Mouse (Mus musculus) embryonic facial prominence, embryonic 14.5 days (tissue): ENCODE results near the gene Dppa5a. TPM values are rescaled to one million over a fixed set of nuclear protein-coding genes. Genes with fewer than 3 reads are reported as not detected.

ENCODE experiments used
- polyA plus RNA-seq: library from polyadenylated mRNA; unstranded; fragments of >200 nt; fragmentation: Nextera tagmentation; extraction: Ambion mirVana; gene quantifications from 2 replicates; pipeline ENCODE4 v1.2.1, GENCODE M21; 2014

Gene Dppa5a
- polyA plus RNA-seq, 1 experiment from 2014 or later, result not detected

Other genes starting within 250 kb of the Dppa5a start
- 67.1 and 70.7 TPM in 2 replicates for gene Gsta4, start 185.4 kb downstream of the Dppa5a start, polyA plus RNA-seq
- 1.00 and 2.6 TPM in 2 replicates for gene Gsta1, start 137.5 kb downstream of the Dppa5a start, polyA plus RNA-seq
- gene Gm3776, start 111.0 kb downstream of the Dppa5a start, polyA plus RNA-seq, result 0.60 and 2.0 TPM in 2 replicates
- gene Gm10639, start 78.3 kb downstream of the Dppa5a start, polyA plus RNA-seq, result not detected in 2 replicates
- not detected in 2 replicates for gene Omt2a, start 53.4 kb downstream of the Dppa5a start, polyA plus RNA-seq
- not detected in 2 replicates for gene Omt2b, start 40.6 kb downstream of the Dppa5a start, polyA plus RNA-seq
- gene Gsta2, start 12.4 kb downstream of the Dppa5a start, polyA plus RNA-seq, result 4.9 and 5.5 TPM in 2 replicates
- gene Ooep, start 10.5 kb upstream of the Dppa5a start, polyA plus RNA-seq, result 3.1 and 3.7 TPM in 2 replicates
- gene Ddx43, start 27.6 kb upstream of the Dppa5a start, polyA plus RNA-seq, result 0.30 and 0.32 TPM in 2 replicates
- 2.8 TPM in 2 replicates for gene Cgas, start 75.1 kb upstream of the Dppa5a start, polyA plus RNA-seq
- 21.4 and 22.1 TPM in 2 replicates for gene Mto1, start 80.0 kb upstream of the Dppa5a start, polyA plus RNA-seq
- gene Gm17324, start 80.6 kb upstream of the Dppa5a start, polyA plus RNA-seq, result 0.71 TPM in 1 of 2 replicates, not detected in the other
- gene Eef1a1, start 121.0 kb upstream of the Dppa5a start, polyA plus RNA-seq, result 5,674 and 6,022 TPM in 2 replicates
- gene Slc17a5, start 219.9 kb upstream of the Dppa5a start, polyA plus RNA-seq, result 13.1 and 15.4 TPM in 2 replicates
- 18.6 and 20.3 TPM in 2 replicates for gene Cd109, start 247.4 kb upstream of the Dppa5a start, polyA plus RNA-seq